Mouse (Mus musculus): ENCODE data around the gene Gbe1. TPM values are rescaled to one million over a fixed set of nuclear protein-coding genes. Genes with fewer than 3 reads are reported as not detected.

The Gbe1 gene
- polyA plus RNA-seq, 1 experiment from 2014 or later = 26.0 TPM

DNA sequence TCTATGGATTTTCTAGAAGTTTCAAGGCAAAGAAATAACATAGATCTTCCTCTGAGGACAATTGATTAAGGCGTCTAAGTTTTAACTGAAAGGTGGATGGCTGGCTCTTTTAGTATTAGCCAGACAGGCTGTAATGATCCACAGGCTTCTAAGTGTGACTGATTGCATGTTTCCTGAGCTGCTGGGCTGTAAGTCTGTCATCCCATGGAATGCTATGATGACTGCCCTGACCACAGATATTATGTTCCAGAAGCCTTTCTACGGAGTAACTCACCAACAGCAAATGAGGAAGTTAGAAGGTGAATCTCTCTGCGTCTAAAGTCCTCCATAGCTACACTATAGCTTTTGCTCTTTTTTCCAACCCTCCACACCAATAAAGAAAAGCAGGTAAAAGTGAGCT is 197.2 kb downstream of the Gbe1 start:
- Histone ChIP-seq H3K9me3 (no peaks in the 10 kb centered on the region), H3K36me3 (no peaks in the 10 kb centered on the region), H3K4me3 (no peak overlapping the region), H3K4me1 (no peaks in the 10 kb centered on the region), H3K9ac (no peak overlapping the region), H3K27me3 (no peaks in the 10 kb centered on the region), H3K4me2 (no peak overlapping the region), H3K27ac (no peak overlapping the region)
- ATAC-seq (ENCODE audit: borderline replicate concordance, extremely low read depth, low FRiP score, low TSS enrichment) = no peak
- 87% methylated on average over 3 of the region's 3 CpGs for WGBS

- 75% methylated on average over 2 of the region's 2 CpGs for WGBS
- Histone ChIP-seq H3K27me3 (no peaks in the 10 kb centered on the region), H3K4me1 (no peaks in the 10 kb centered on the region), H3K36me3 (no peaks in the 10 kb centered on the region), H3K9ac (no peak overlapping the region), H3K27ac (no peak overlapping the region), H3K9me3 (no peaks in the 10 kb centered on the region), H3K4me3 (no peak overlapping the region), H3K4me2 (no peak overlapping the region)
- no peak for ATAC-seq (ENCODE audit: borderline replicate concordance, extremely low read depth, low FRiP score, low TSS enrichment)
Measured at GRCm38 (mm10) chr16:70522861-70523260, 209.1 kb downstream of the Gbe1 start.

GRCm38 (mm10) chr16:70523566-70523965 is 209.8 kb downstream of the Gbe1 start:
- 79% methylated on average over 8 of the region's 8 CpGs for WGBS
- no peak overlapping the region for H3K4me2 ChIP-seq
- no peaks in the 10 kb centered on the region for H3K9me3 ChIP-seq

DNA sequence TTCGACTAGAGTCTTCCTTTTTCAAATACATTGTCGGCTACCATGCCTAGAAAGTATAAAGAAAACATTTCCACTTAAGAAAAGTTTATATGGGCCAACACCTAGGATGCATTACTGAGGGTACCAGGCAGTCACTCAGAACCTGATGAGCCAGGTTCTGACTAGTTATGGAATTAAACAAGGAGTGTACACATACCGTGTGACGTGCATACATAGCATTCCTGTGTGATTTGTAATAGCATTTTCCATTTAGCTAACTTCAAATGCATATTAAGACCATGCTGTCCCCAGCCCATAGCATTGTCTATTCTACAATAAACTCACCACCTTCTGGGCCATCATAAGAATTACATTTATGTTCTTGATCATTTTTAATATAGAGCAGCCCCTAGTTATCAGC is 210.5 kb downstream of the Gbe1 start:
- Histone ChIP-seq H3K9me3 (no peaks in the 10 kb centered on the region), H3K27ac (no peak overlapping the region), H3K4me2 (no peak overlapping the region), H3K36me3 (no peaks in the 10 kb centered on the region), H3K9ac (no peak overlapping the region), H3K4me3 (no peak overlapping the region), H3K27me3 (no peaks in the 10 kb centered on the region), H3K4me1 (no peaks in the 10 kb centered on the region)
- ATAC-seq (ENCODE audit: borderline replicate concordance, extremely low read depth, low FRiP score, low TSS enrichment) = no peak
- 77% methylated on average over 4 of the region's 4 CpGs for WGBS

More at GRCm38 (mm10) chr16:70523566-70523965, 209.8 kb downstream of the Gbe1 start:
- H3K4me1 ChIP-seq = no peaks in the 10 kb centered on the region
- ATAC-seq (ENCODE audit: borderline replicate concordance, extremely low read depth, low FRiP score, low TSS enrichment) = no peak
- H3K9ac ChIP-seq = no peak overlapping the region
- H3K36me3 ChIP-seq = no peaks in the 10 kb centered on the region
- no peaks in the 10 kb centered on the region for H3K27me3 ChIP-seq
- no peak overlapping the region for H3K27ac ChIP-seq
- no peak overlapping the region for H3K4me3 ChIP-seq

GRCm38 (mm10) chr16:70527224-70527623 is 213.5 kb downstream of the Gbe1 start:
- no peak for ATAC-seq (ENCODE audit: borderline replicate concordance, extremely low read depth, low FRiP score, low TSS enrichment)
- H3K27me3 ChIP-seq = no peaks in the 10 kb centered on the region
- H3K36me3 ChIP-seq = no peaks in the 10 kb centered on the region
- no peaks in the 10 kb centered on the region for H3K4me1 ChIP-seq
- no peaks in the 10 kb centered on the region for H3K9me3 ChIP-seq
- H3K27ac ChIP-seq = no peak overlapping the region
- 82% methylated on average over 8 of the region's 8 CpGs for WGBS
- no peak overlapping the region for H3K4me2 ChIP-seq
- H3K4me3 ChIP-seq = no peak overlapping the region
- no peak overlapping the region for H3K9ac ChIP-seq

- Histone ChIP-seq H3K4me3 (no peak overlapping the region), H3K4me2 (no peak overlapping the region), H3K27me3 (no peaks in the 10 kb centered on the region), H3K9ac (no peak overlapping the region), H3K27ac (no peak overlapping the region), H3K36me3 (no peaks in the 10 kb centered on the region), H3K9me3 (no peaks in the 10 kb centered on the region), H3K4me1 (no peaks in the 10 kb centered on the region)
- peak; percentile 92; the same call in 1 of the 2 replicates for ATAC-seq (ENCODE audit: borderline replicate concordance, extremely low read depth, low FRiP score, low TSS enrichment)
- 42% methylated on average over 2 of the region's 2 CpGs for WGBS
Measured at GRCm38 (mm10) chr16:70535224-70535623, 221.5 kb downstream of the Gbe1 start.

DNA sequence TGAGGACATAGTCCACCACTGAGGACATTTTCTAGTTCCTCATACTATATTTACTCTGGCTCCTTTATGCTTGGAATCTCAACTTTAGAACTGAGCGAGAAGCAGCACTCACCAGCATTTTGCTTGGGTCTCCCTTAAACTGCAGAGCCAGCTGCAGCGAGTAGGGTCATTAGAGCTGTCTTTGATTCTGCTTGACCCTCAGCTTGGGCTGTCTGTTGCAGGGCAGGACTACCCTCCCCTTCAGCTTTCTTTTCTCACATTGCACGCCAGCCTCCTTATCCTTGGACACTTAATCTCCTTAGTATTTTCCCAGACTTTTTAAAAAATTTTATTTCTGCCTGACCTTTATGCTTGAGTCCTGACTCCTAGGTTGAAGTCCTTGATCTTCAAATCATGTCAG is 237.1 kb downstream of the Gbe1 start:
- Histone ChIP-seq H3K36me3 (no peaks in the 10 kb centered on the region), H3K9me3 (no peaks in the 10 kb centered on the region), H3K27me3 (no peaks in the 10 kb centered on the region), H3K9ac (no peak overlapping the region), H3K4me2 (no peak overlapping the region), H3K4me1 (no peaks in the 10 kb centered on the region), H3K27ac (no peak overlapping the region), H3K4me3 (no peak overlapping the region)
- 19% methylated on average over 3 of the region's 3 CpGs for WGBS
- no peak for ATAC-seq (ENCODE audit: borderline replicate concordance, extremely low read depth, low FRiP score, low TSS enrichment)

- no peak overlapping the region for H3K27ac ChIP-seq
- H3K4me3 ChIP-seq = no peak overlapping the region
- 79% methylated on average over 10 of the region's 10 CpGs for WGBS
- no peaks in the 10 kb centered on the region for H3K36me3 ChIP-seq
- H3K4me2 ChIP-seq = no peak overlapping the region
- ATAC-seq (ENCODE audit: borderline replicate concordance, extremely low read depth, low FRiP score, low TSS enrichment) = no peak
- H3K9ac ChIP-seq = no peak overlapping the region
- H3K9me3 ChIP-seq = no peaks in the 10 kb centered on the region
- H3K4me1 ChIP-seq = no peaks in the 10 kb centered on the region
- H3K27me3 ChIP-seq = no peaks in the 10 kb centered on the region
Measured at GRCm38 (mm10) chr16:70561635-70562348, 248.0 kb downstream of the Gbe1 start.

DNA sequence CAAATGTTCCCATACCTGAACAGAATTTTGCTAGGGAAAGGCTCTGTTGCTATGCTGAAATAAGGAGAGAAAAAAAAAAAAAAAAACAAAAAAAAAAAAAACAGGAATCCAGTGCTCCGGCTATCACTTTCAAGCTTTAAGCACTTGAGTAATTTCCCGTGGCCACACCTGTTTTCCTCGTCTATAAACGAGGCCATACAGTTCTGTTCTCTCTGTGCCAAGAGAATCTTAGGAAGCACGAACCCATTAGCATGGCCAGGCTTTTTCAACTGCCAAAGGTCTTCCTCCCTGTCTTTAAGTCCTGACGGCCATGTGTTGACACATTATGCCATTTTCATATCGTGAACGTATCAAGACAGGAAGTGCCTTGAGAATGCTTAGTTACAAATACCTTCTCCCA is 248.8 kb downstream of the Gbe1 start:
- no peaks in the 10 kb centered on the region for H3K36me3 ChIP-seq
- no peak overlapping the region for H3K4me3 ChIP-seq
- no peak overlapping the region for H3K27ac ChIP-seq
- H3K4me2 ChIP-seq = no peak overlapping the region
- WGBS = 73% methylated on average over 8 of the region's 8 CpGs
- H3K4me1 ChIP-seq = no peaks in the 10 kb centered on the region
- H3K9me3 ChIP-seq = no peaks in the 10 kb centered on the region
- H3K9ac ChIP-seq = no peak overlapping the region
- no peak for ATAC-seq (ENCODE audit: borderline replicate concordance, extremely low read depth, low FRiP score, low TSS enrichment)
- no peaks in the 10 kb centered on the region for H3K27me3 ChIP-seq

- Histone ChIP-seq H3K4me1 (no peaks in the 10 kb centered on the region), H3K4me3 (no peak overlapping the region), H3K36me3 (no peaks in the 10 kb centered on the region), H3K9me3 (no peaks in the 10 kb centered on the region), H3K27ac (no peak overlapping the region), H3K9ac (no peak overlapping the region), H3K27me3 (no peaks in the 10 kb centered on the region), H3K4me2 (no peak overlapping the region)
- ATAC-seq (ENCODE audit: borderline replicate concordance, extremely low read depth, low FRiP score, low TSS enrichment) = no peak
- WGBS = 63% methylated on average over 5 of the region's 5 CpGs
Measured at GRCm38 (mm10) chr16:70563456-70563855, 249.7 kb downstream of the Gbe1 start.

GRCm38 (mm10) chr16:70568341-70569265 is 254.9 kb downstream of the Gbe1 start:
- H3K9ac ChIP-seq = no peak overlapping the region
- no peak overlapping the region for H3K27ac ChIP-seq
- H3K36me3 ChIP-seq = no peaks in the 10 kb centered on the region
- H3K4me1 ChIP-seq = no peaks in the 10 kb centered on the region
- ATAC-seq (ENCODE audit: borderline replicate concordance, extremely low read depth, low FRiP score, low TSS enrichment) = peak; percentile 39; the same call in 1 of the 2 replicates
- 50% methylated on average over 23 of the region's 23 CpGs for WGBS
- no peaks in the 10 kb centered on the region for H3K27me3 ChIP-seq
- H3K4me3 ChIP-seq = no peak overlapping the region
- 0 out of 2 replicates have a peak overlapping the region, but pooled peaks have one; percentile 12 for H3K4me2 ChIP-seq
- no peaks in the 10 kb centered on the region for H3K9me3 ChIP-seq

- Histone ChIP-seq H3K4me2 (no peak overlapping the region), H3K4me3 (no peak overlapping the region), H3K27ac (no peak overlapping the region), H3K4me1 (no peaks in the 10 kb centered on the region), H3K27me3 (no peaks in the 10 kb centered on the region), H3K9ac (no peak overlapping the region), H3K9me3 (no peaks in the 10 kb centered on the region), H3K36me3 (no peaks in the 10 kb centered on the region)
- no CpG with 5 or more reads among the region's 7 CpGs for WGBS
- no peak for ATAC-seq (ENCODE audit: borderline replicate concordance, extremely low read depth, low FRiP score, low TSS enrichment)
Measured at GRCm38 (mm10) chr16:70585964-70586363, 272.2 kb downstream of the Gbe1 start.

Measured in lung, embryonic 15.5 days (tissue).